Mouse (Mus musculus): ENCODE measurements around the gene Lrch3.

DNA sequence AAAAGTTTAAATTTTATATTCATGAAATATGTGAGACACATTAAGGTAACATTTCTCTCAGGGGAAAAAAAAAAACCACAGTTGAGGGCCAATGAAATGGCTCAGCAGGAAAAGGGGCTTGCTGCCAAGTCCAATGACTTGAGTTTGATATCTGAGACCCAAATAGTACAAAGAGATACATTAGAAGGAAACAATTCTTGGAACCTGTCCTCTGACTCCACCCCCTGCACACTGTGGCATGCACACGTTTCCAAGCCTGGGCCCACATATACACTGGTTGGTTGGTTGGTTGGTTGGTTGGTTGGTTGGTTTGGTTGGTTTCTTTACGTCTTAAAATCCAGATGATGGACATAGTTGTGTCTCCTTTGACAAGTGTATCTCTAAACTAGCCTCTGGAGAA is 102.1 kb downstream of the Lrch3 start:
- TF ChIP-seq CTCF (IDR thresholded peaks at IDR 0.05; ENCODE audit: low read depth, low read length): no peak
- no peak for TF ChIP-seq GATA2 (IDR thresholded peaks at IDR 0.05; ENCODE audit: borderline replicate concordance, low read depth, low read length)
